Mouse (Mus musculus) MEL (cell line): Measurements from ENCODE around the gene Arfip1. TPM values are rescaled to one million over a fixed set of nuclear protein-coding genes. Genes with fewer than 3 reads are reported as not detected.

ENCODE experiments used
- DNase-seq: peaks from one replicate; pipeline ENCODE4 v3.0.0; 2011; ENCODE audit warnings: low read depth, low spot score
- H3K27ac ChIP-seq: 2 replicates; pipeline ENCODE4 v1.5.1; 2012; ENCODE audit warnings: low read depth, mild to moderate bottlenecking, control low read depth, low read length, moderate library complexity; ENCODE audit not compliant: control insufficient read depth
- H3K27me3 ChIP-seq, 2 experiments: fragments of 150-350 bp in 1 of 2; sonication (generic) in 1 of 2; 2 replicates each; pipeline ENCODE4 v1.6.1; 2012; ENCODE audit warnings: low read length in 2 of 2, mild to moderate bottlenecking in 2 of 2, improper control_type of control experiment in 1 of 2, moderate library complexity in 1 of 2; ENCODE audit not compliant: insufficient read depth in 2 of 2, control insufficient read depth in 1 of 2
- H3K36me3 ChIP-seq, 2 experiments: 2 replicates each; pipeline ENCODE4 v1.6.1; 2012 to 2014; ENCODE audit warnings: low read length in 2 of 2, improper control_type of control experiment in 1 of 2, inconsistent platforms in 1 of 2, mild to moderate bottlenecking in 1 of 2; ENCODE audit not compliant: insufficient read depth in 2 of 2, control insufficient read depth in 1 of 2
- H3K4me1 ChIP-seq, 2 experiments: fragments of 150-350 bp in 1 of 2; sonication (generic) in 1 of 2; 2 replicates each; pipeline ENCODE4 v1.6.1; 2012; ENCODE audit warnings: low read length in 2 of 2, improper control_type of control experiment in 1 of 2, mild to moderate bottlenecking in 1 of 2; ENCODE audit not compliant: insufficient read depth in 2 of 2, control insufficient read depth in 1 of 2
- H3K4me3 ChIP-seq, 2 experiments: fragments of 150-350 bp in 1 of 2; sonication (generic) in 1 of 2; 2 replicates each; pipeline ENCODE4 v1.5.1; 2012; ENCODE audit warnings: low read depth in 2 of 2, low read length in 2 of 2, mild to moderate bottlenecking in 2 of 2, moderate library complexity in 2 of 2, control low read depth in 1 of 2, improper control_type of control experiment in 1 of 2; ENCODE audit not compliant: control insufficient read depth in 1 of 2, insufficient read depth in 1 of 2
- H3K79me2 ChIP-seq: 2 replicates; pipeline ENCODE4 v1.6.1; 2012; ENCODE audit warnings: mild to moderate bottlenecking, low read length, moderate library complexity; ENCODE audit not compliant: control insufficient read depth, poor library complexity, insufficient read depth
- H3K9ac ChIP-seq: 2 replicates; pipeline ENCODE4 v1.6.1; 2012; ENCODE audit warnings: low read depth, mild to moderate bottlenecking, control low read depth, low read length, moderate library complexity; ENCODE audit not compliant: control insufficient read depth, poor library complexity, severe bottlenecking
- H3K9me3 ChIP-seq: fragments of 150-350 bp; sonication (generic); replicated peaks from 2 replicates; pipeline ENCODE4 v1.6.1; 2012; ENCODE audit warnings: mild to moderate bottlenecking, low read length, improper control_type of control experiment, moderate library complexity; ENCODE audit not compliant: insufficient read depth
- EP300 ChIP-seq, 2 experiments: IDR thresholded peaks; 2 replicates each; pipeline ENCODE4 v1.6.1; 2011; ENCODE audit warnings: improper control_type of control experiment in 2 of 2, low read length in 2 of 2, low read depth in 1 of 2, mild to moderate bottlenecking in 1 of 2
- GABPA ChIP-seq: IDR thresholded peaks from 2 replicates; pipeline ENCODE4 v1.6.1; 2012; ENCODE audit warnings: low read depth, mild to moderate bottlenecking, inconsistent platforms, low read length, improper control_type of control experiment, moderate library complexity
- JUND ChIP-seq: IDR thresholded peaks from 2 replicates; pipeline ENCODE4 v1.6.1; 2011; ENCODE audit warnings: low read depth, mild to moderate bottlenecking, improper control_type of control experiment, low read length
- MAFK ChIP-seq: IDR thresholded peaks from 2 replicates; pipeline ENCODE4 v1.6.1; 2011; ENCODE audit warnings: low read depth, mild to moderate bottlenecking, low read length, improper control_type of control experiment, borderline replicate concordance
- MXI1 ChIP-seq: IDR thresholded peaks from 2 replicates; pipeline ENCODE4 v1.6.1; 2011; ENCODE audit warnings: mild to moderate bottlenecking, low read depth, low read length, improper control_type of control experiment
- MYB ChIP-seq: IDR thresholded peaks from 2 replicates; pipeline ENCODE4 v1.6.1; 2011; ENCODE audit warnings: mild to moderate bottlenecking, low read depth, low read length, improper control_type of control experiment
- NRF1 ChIP-seq: IDR thresholded peaks from 2 replicates; pipeline ENCODE4 v1.6.1; 2014; ENCODE audit warnings: low read depth, mild to moderate bottlenecking, inconsistent platforms, low read length, improper control_type of control experiment, moderate library complexity; ENCODE audit not compliant: poor library complexity, insufficient read depth, severe bottlenecking
- POLR2A ChIP-seq, 2 experiments: IDR thresholded peaks; 2 replicates each; pipeline ENCODE4 v1.6.1; 2011 to 2012; ENCODE audit warnings: low read length in 2 of 2, mild to moderate bottlenecking in 2 of 2, control low read depth in 1 of 2, improper control_type of control experiment in 1 of 2, low read depth in 1 of 2, moderate library complexity in 1 of 2; ENCODE audit not compliant: control insufficient read depth in 1 of 2, insufficient read depth in 1 of 2, poor library complexity in 1 of 2
- POLR2AphosphoS2 ChIP-seq: IDR thresholded peaks from 2 replicates; pipeline ENCODE4 v1.6.1; 2011; ENCODE audit warnings: low read length, improper control_type of control experiment
- POLR2AphosphoS5 ChIP-seq: IDR thresholded peaks from 2 replicates; pipeline ENCODE4 v1.6.1; 2012; ENCODE audit warnings: low read depth, borderline replicate concordance, mild to moderate bottlenecking, inconsistent platforms, low read length, moderate library complexity, mixed read lengths
- RCOR1 ChIP-seq: IDR thresholded peaks from 2 replicates; pipeline ENCODE4 v1.6.1; 2012; ENCODE audit warnings: low read depth, mild to moderate bottlenecking, inconsistent platforms, low read length, improper control_type of control experiment
- SIN3A ChIP-seq: IDR thresholded peaks from 2 replicates; pipeline ENCODE4 v1.6.1; 2012; ENCODE audit warnings: low read length, improper control_type of control experiment, inconsistent platforms
- TAL1 ChIP-seq: IDR thresholded peaks from 2 replicates; pipeline ENCODE4 v1.6.1; 2012; ENCODE audit warnings: mild to moderate bottlenecking, inconsistent platforms, low read length, moderate library complexity, mixed read lengths
- TCF12 ChIP-seq: IDR thresholded peaks from 2 replicates; pipeline ENCODE4 v1.6.1; 2014; ENCODE audit warnings: low read depth, mild to moderate bottlenecking, inconsistent platforms, low read length, improper control_type of control experiment, moderate library complexity
- USF1 ChIP-seq: IDR thresholded peaks from 2 replicates; pipeline ENCODE4 v1.6.1; 2014; ENCODE audit warnings: low read depth, mild to moderate bottlenecking, inconsistent platforms, low read length, improper control_type of control experiment, moderate library complexity
- ZNF384 ChIP-seq: IDR thresholded peaks from 2 replicates; pipeline ENCODE4 v1.6.1; 2012; ENCODE audit warnings: low read depth, mild to moderate bottlenecking, inconsistent platforms, low read length, improper control_type of control experiment
- polyA plus RNA-seq, 2 experiments: library from polyadenylated mRNA; stranded (reverse) in 1 of 2; unstranded in 1 of 2; fragments of >175 nt in 1 of 2; fragments of >200 nt in 1 of 2; gene quantifications; 2 replicates each; pipeline versions ENCODE4 v1.2.1 to v1.2.4; 2012; ENCODE audit warnings: low replicate concordance in 2 of 2, low read depth in 1 of 2; ENCODE audit not compliant: insufficient read length in 2 of 2, insufficient read depth in 1 of 2, missing spikeins in 1 of 2
- total RNA-seq: library from RNA; depleted of rRNA; stranded (reverse); fragments of 300-350 nt; gene quantifications from 2 replicates; pipeline ENCODE4 v1.2.3, GENCODE M21; 2012

Arfip1 gene
- total and polyA plus RNA-seq, 3 experiments: 12.5 to 15.4 TPM; not detected in 1

DNA sequence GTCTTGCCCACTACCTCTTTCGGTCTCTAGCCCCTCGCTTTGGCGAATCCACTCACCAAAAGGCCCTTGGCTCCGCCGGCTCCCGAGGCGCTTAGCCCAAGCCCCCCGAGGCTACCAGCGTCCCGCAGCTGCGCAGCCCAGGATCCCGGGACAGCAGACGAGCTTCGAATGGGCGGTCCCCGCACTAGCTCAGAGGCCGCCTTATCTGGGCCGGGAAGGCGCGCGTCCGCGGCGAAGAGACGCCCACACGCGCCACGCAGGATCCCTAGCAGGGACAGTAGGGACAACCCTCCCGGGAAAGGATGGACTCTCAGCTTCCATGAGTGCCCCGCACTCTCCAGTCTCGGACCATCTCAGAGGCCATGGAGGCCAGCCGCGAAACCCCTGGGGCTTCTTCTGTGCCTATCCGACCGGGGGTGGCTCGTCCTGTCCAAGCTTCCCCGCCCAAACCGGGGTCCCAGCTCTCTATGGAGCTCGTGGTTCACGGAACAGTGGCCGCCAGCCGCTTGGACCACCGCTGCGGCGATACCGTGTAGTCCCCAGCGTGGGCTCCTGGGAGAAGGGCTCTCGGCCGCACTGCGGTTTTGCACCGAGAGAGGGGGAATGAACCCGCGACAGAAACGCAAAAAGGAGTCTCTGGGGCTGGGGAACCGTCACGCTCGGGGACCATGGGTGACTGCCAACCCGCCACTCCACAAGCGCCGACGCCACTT, 103.0 kb downstream of the Arfip1 start:
- Histone ChIP-seq H3K27ac (no peak overlapping the region), H3K4me3 (peak overlapping the region; percentile 48 to 51; a peak in 3 of 4 replicates), H3K36me3 (peaks cover 0 to 16% of the 10 kb centered on the region in 2 experiments; a peak in 2 of 4 replicates), H3K27me3 (peaks cover 0 to 1% of the 10 kb centered on the region in 2 experiments; a peak in 1 of 4 replicates), H3K9me3 (no peaks in the 10 kb centered on the region), H3K9ac (peak overlapping the region; percentile 49), H3K4me1 (peaks cover 2 to 18% of the 10 kb centered on the region in 2 experiments; a peak in 3 of 4 replicates), H3K79me2 (no peaks in the 10 kb centered on the region)
- TF ChIP-seq NRF1: peak; percentile 56; the same call in 1 of the 2 replicates
- 0 out of 2 replicates have a peak, but pooled peaks have one; percentile 19 for TF ChIP-seq MXI1
- no peak for TF ChIP-seq GABPA
- 0 out of 2 replicates have a peak, but pooled peaks have one; percentile 22 for TF ChIP-seq TCF12
- no peak for TF ChIP-seq SIN3A
- DNase-seq: peak; percentile 55

DNA sequence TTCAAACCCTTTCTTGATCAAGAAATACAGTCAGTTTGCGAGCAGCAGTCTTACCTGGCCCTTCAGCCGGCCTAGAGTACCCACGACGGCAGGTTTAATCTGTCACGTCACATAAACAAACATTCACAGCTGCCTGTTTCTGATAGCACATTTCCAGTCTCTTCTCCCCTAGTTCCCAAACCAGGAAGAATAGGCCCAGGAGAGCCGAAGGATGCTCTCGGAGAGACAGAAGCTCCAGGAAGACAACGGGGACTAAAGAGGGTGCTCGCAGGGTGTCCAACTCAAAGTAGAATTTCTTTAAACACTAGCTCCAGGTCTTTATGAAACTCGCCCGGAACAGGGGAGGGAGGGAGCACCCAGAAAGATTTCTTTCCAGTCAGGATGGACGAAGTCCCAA, 103.5 kb downstream of the Arfip1 start:
- TF ChIP-seq TAL1: no peak
- TF ChIP-seq POLR2AphosphoS5: no peak
- no peak for TF ChIP-seq ZNF384
- no peak for TF ChIP-seq POLR2A (IDR thresholded peaks at IDR 0.05; ENCODE audit: control insufficient read depth in 1 of 2, insufficient read depth in 1 of 2, low read depth in 1 of 2, low read length in 2 of 2, poor library complexity in 1 of 2)
- no peak for TF ChIP-seq JUND
- TF ChIP-seq RCOR1: no peak
- no peak for TF ChIP-seq EP300 (IDR thresholded peaks at IDR 0.05; ENCODE audit: low read depth in 1 of 2, low read length in 2 of 2)
- no peak for TF ChIP-seq MAFK
- no peak for TF ChIP-seq USF1
- TF ChIP-seq MYB: no peak
- TF ChIP-seq POLR2AphosphoS2: no peak
- TF ChIP-seq, all 39 proteins: peak for 0
- Histone ChIP-seq H3K9me3 (no peaks in the 10 kb centered on the region), H3K4me1 (peaks cover 2 to 18% of the 10 kb centered on the region in 2 experiments; a peak in 3 of 4 replicates), H3K27ac (no peak overlapping the region), H3K9ac (no peak overlapping the region; the same call in 1 of the 2 replicates), H3K79me2 (no peaks in the 10 kb centered on the region), H3K36me3 (peaks cover 0 to 16% of the 10 kb centered on the region in 2 experiments; a peak in 2 of 4 replicates), H3K4me3 (peak overlapping the region; percentile 48 to 51; a peak in 3 of 4 replicates), H3K27me3 (peaks cover 0 to 1% of the 10 kb centered on the region in 2 experiments; a peak in 1 of 4 replicates)
- no peak for DNase-seq
